Mouse (Mus musculus): ENCODE measurements around the gene Ralgps2. TPM values are rescaled to one million over a fixed set of nuclear protein-coding genes. Genes with fewer than 3 reads are reported as not detected.

Gene Ralgps2
- polyA plus RNA-seq, 1 experiment: 29.1 TPM

- WGBS: 92% methylated on average over 4 of the region's 4 CpGs
- Histone ChIP-seq H3K27me3 (ENCODE audit: control insufficient read depth, insufficient read depth, low read length) (no peaks in the 10 kb centered on the region), H3K27ac (ENCODE audit: insufficient read depth, low read length) (no peak overlapping the region), H3K4me1 (ENCODE audit: control insufficient read depth, insufficient read depth, insufficient read length) (no peaks in the 10 kb centered on the region), H3K4me3 (ENCODE audit: extremely low read depth, insufficient read depth, insufficient read length) (no peak overlapping the region), H3K36me3 (ENCODE audit: control insufficient read depth, insufficient read depth, low read length) (peaks cover 26% of the 10 kb centered on the region)
- no peak for DNase-seq (ENCODE audit: low read depth in 1 of 2, low spot score in 2 of 2)
- no peak for TF ChIP-seq POLR2A (IDR thresholded peaks at IDR 0.05; ENCODE audit: low read depth, low read length)
- no peak for TF ChIP-seq CTCF (IDR thresholded peaks at IDR 0.05; ENCODE audit: extremely low read depth, insufficient read depth, insufficient read length, insufficient replicate concordance)
Observed at GRCm38 (mm10) chr1:156888830-156889229, 50.6 kb downstream of the Ralgps2 start.

DNA sequence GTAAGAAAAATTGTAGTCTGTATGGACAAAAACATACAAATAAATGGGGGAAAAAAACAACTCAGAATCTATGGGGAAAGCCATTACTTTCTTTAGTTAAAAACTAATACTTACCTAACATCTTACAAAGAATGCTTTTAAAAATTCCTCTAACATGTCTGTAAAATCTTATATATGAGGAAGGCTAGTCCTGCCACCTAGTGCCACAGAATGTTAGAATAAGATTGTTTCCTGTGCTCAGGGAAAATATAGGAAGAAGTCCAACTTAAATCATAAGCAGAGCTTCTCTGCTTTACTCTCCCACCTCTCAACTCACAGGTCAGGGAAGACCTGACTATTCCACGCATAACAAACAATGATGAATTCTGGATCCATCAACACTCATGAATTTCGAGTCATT is 53.5 kb downstream of the Ralgps2 start:
- Histone ChIP-seq H3K4me3 (ENCODE audit: extremely low read depth, insufficient read depth, insufficient read length) (no peak overlapping the region), H3K4me1 (ENCODE audit: control insufficient read depth, insufficient read depth, insufficient read length) (no peaks in the 10 kb centered on the region), H3K36me3 (ENCODE audit: control insufficient read depth, insufficient read depth, low read length) (peaks cover 24% of the 10 kb centered on the region), H3K27ac (ENCODE audit: insufficient read depth, low read length) (no peak overlapping the region), H3K27me3 (ENCODE audit: control insufficient read depth, insufficient read depth, low read length) (no peaks in the 10 kb centered on the region)
- no peak for DNase-seq (ENCODE audit: low read depth in 1 of 2, low spot score in 2 of 2)
- 94% methylated on average over 2 of the region's 2 CpGs for WGBS
- TF ChIP-seq CTCF (IDR thresholded peaks at IDR 0.05; ENCODE audit: extremely low read depth, insufficient read depth, insufficient read length, insufficient replicate concordance) (no peak), POLR2A (IDR thresholded peaks at IDR 0.05; ENCODE audit: low read depth, low read length) (no peak)

- Histone ChIP-seq H3K4me1 (ENCODE audit: control insufficient read depth, insufficient read depth, insufficient read length) (no peaks in the 10 kb centered on the region), H3K4me3 (ENCODE audit: extremely low read depth, insufficient read depth, insufficient read length) (no peak overlapping the region), H3K36me3 (ENCODE audit: control insufficient read depth, insufficient read depth, low read length) (peaks cover 24% of the 10 kb centered on the region), H3K27ac (ENCODE audit: insufficient read depth, low read length) (no peak overlapping the region), H3K27me3 (ENCODE audit: control insufficient read depth, insufficient read depth, low read length) (no peaks in the 10 kb centered on the region)
- no peak for DNase-seq (ENCODE audit: low read depth in 1 of 2, low spot score in 2 of 2)
- TF ChIP-seq CTCF (IDR thresholded peaks at IDR 0.05; ENCODE audit: extremely low read depth, insufficient read depth, insufficient read length, insufficient replicate concordance) (no peak), POLR2A (IDR thresholded peaks at IDR 0.05; ENCODE audit: low read depth, low read length) (no peak)
- WGBS: 91% methylated on average over 2 of the region's 2 CpGs
Observed at GRCm38 (mm10) chr1:156884782-156885181, 54.6 kb downstream of the Ralgps2 start.

DNA sequence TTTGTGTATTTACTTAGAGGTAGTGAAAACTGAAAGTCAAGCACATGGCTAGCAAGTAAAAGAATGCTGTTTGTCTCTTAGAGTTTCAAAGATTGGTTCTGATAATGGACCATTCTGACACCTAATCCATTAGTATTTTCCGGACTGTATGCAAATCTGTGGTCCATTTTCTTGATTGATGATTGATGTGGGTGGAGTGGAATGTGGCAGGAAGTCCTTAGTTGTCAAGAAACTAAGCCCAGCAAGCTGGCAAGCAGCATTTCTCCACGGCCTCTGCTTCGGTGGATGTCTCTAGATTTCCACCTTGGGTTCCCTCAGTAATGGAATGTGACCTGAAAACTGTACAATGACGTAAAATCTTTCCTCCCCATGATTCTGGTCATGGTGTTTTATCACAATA is 68.8 kb downstream of the Ralgps2 start:
- H3K36me3 ChIP-seq (ENCODE audit: control insufficient read depth, insufficient read depth, low read length): peaks cover 25% of the 10 kb centered on the region
- no peak overlapping the region for H3K27ac ChIP-seq (ENCODE audit: insufficient read depth, low read length)
- H3K4me3 ChIP-seq (ENCODE audit: extremely low read depth, insufficient read depth, insufficient read length): no peak overlapping the region
- no peaks in the 10 kb centered on the region for H3K4me1 ChIP-seq (ENCODE audit: control insufficient read depth, insufficient read depth, insufficient read length)
- 77% methylated on average over 4 of the region's 4 CpGs for WGBS
- no peaks in the 10 kb centered on the region for H3K27me3 ChIP-seq (ENCODE audit: control insufficient read depth, insufficient read depth, low read length)
- TF ChIP-seq POLR2A (IDR thresholded peaks at IDR 0.05; ENCODE audit: low read depth, low read length): no peak
- no peak for TF ChIP-seq CTCF (IDR thresholded peaks at IDR 0.05; ENCODE audit: extremely low read depth, insufficient read depth, insufficient read length, insufficient replicate concordance)
- no peak for DNase-seq (ENCODE audit: low read depth in 1 of 2, low spot score in 2 of 2)

GRCm38 (mm10) chr1:156870028-156870427 is 69.4 kb downstream of the Ralgps2 start:
- DNase-seq (ENCODE audit: low read depth in 1 of 2, low spot score in 2 of 2): no peak
- no peak overlapping the region for H3K27ac ChIP-seq (ENCODE audit: insufficient read depth, low read length)
- H3K36me3 ChIP-seq (ENCODE audit: control insufficient read depth, insufficient read depth, low read length): peaks cover 26% of the 10 kb centered on the region
- no peaks in the 10 kb centered on the region for H3K27me3 ChIP-seq (ENCODE audit: control insufficient read depth, insufficient read depth, low read length)
- H3K4me1 ChIP-seq (ENCODE audit: control insufficient read depth, insufficient read depth, insufficient read length): no peaks in the 10 kb centered on the region
- TF ChIP-seq POLR2A (IDR thresholded peaks at IDR 0.05; ENCODE audit: low read depth, low read length): no peak
- TF ChIP-seq CTCF (IDR thresholded peaks at IDR 0.05; ENCODE audit: extremely low read depth, insufficient read depth, insufficient read length, insufficient replicate concordance): no peak
- 85% methylated on average over 5 of the region's 5 CpGs for WGBS
- H3K4me3 ChIP-seq (ENCODE audit: extremely low read depth, insufficient read depth, insufficient read length): no peak overlapping the region

GRCm38 (mm10) chr1:156864240-156864639 is 75.2 kb downstream of the Ralgps2 start:
- no peaks in the 10 kb centered on the region for H3K27me3 ChIP-seq (ENCODE audit: control insufficient read depth, insufficient read depth, low read length)

DNA sequence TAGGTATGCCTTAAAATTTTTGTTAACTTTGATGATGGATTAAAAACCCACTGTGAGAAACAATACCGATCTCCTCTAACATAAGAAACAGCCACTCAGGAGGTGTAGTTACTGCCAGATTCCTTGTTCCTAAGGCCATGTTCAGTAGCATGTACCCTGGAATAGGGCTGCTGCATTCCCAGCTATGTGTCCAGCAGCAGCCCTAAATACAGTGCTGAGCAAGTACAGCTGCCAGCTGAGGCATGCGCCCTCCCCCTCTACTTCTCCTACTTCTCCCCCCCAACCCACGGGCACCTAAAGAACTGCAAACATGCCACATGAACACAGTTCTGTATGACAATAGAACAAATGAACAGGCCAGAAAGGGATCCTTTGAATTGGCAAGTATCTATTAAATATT is 75.7 kb downstream of the Ralgps2 start:
- Histone ChIP-seq H3K27me3 (ENCODE audit: control insufficient read depth, insufficient read depth, low read length) (no peaks in the 10 kb centered on the region), H3K4me3 (ENCODE audit: extremely low read depth, insufficient read depth, insufficient read length) (no peak overlapping the region), H3K27ac (ENCODE audit: insufficient read depth, low read length) (no peak overlapping the region), H3K4me1 (ENCODE audit: control insufficient read depth, insufficient read depth, insufficient read length) (peaks cover 7% of the 10 kb centered on the region; the same call in 1 of the 2 replicates), H3K36me3 (ENCODE audit: control insufficient read depth, insufficient read depth, low read length) (peaks cover 18% of the 10 kb centered on the region)
- 85% methylated on average over 3 of the region's 3 CpGs for WGBS
- TF ChIP-seq POLR2A (IDR thresholded peaks at IDR 0.05; ENCODE audit: low read depth, low read length) (no peak), CTCF (IDR thresholded peaks at IDR 0.05; ENCODE audit: extremely low read depth, insufficient read depth, insufficient read length, insufficient replicate concordance) (no peak)
- DNase-seq (ENCODE audit: low read depth in 1 of 2, low spot score in 2 of 2): no peak

More at GRCm38 (mm10) chr1:156864240-156864639, 75.2 kb downstream of the Ralgps2 start:
- DNase-seq (ENCODE audit: low read depth in 1 of 2, low spot score in 2 of 2): no peak
- TF ChIP-seq POLR2A (IDR thresholded peaks at IDR 0.05; ENCODE audit: low read depth, low read length) (no peak), CTCF (IDR thresholded peaks at IDR 0.05; ENCODE audit: extremely low read depth, insufficient read depth, insufficient read length, insufficient replicate concordance) (no peak)
- 74% methylated on average over 3 of the region's 3 CpGs for WGBS
- H3K27ac ChIP-seq (ENCODE audit: insufficient read depth, low read length): no peak overlapping the region
- H3K36me3 ChIP-seq (ENCODE audit: control insufficient read depth, insufficient read depth, low read length): peaks cover 20% of the 10 kb centered on the region
- H3K4me3 ChIP-seq (ENCODE audit: extremely low read depth, insufficient read depth, insufficient read length): no peak overlapping the region
- peaks cover 5% of the 10 kb centered on the region; the same call in 1 of the 2 replicates for H3K4me1 ChIP-seq (ENCODE audit: control insufficient read depth, insufficient read depth, insufficient read length)
